Mouse (Mus musculus) natural killer cell, adult 2 months (primary cell): ENCODE measurements around the gene Stk40.
"Not testable (repeated sequence)": the region's sequence is repeated elsewhere in the genome, so short reads cannot be mapped to it uniquely, and the experiment has no call there.

Experiments
- DNase-seq, 2 experiments: peaks; one replicate each; pipeline ENCODE4 v3.0.0; 2022; ENCODE audit warnings: low spot score in 2 of 2

Stk40 gene

DNA sequence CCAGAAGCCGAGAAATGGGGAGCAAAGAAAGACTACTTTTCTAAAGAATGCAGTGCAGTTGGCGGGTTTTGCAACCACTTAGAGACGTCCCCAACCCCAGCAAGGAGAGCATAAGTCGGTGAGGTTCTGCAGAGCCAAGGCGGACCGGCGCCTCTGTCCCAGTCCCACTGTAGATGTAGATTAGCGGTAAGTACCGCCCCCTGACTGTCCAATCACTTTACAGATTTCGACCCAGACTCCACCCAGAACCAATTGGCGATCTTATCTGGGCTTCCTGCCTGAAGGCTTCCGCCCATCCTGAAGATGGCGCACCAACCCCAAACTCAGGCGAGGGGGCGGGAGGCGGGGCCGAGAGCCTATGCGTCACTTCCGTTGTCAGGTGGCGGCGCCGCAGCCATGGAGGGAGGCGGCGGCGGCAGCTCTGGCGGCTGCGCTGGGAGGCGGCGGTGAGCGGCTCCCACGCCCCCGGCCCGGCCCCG lies at the start of gene Stk40:
Gene Stk40 (plus strand): TSS at position 368 of the 479 bp plus-strand sequence.
- DNase-seq = peak; percentile 95 to 97

DNA sequence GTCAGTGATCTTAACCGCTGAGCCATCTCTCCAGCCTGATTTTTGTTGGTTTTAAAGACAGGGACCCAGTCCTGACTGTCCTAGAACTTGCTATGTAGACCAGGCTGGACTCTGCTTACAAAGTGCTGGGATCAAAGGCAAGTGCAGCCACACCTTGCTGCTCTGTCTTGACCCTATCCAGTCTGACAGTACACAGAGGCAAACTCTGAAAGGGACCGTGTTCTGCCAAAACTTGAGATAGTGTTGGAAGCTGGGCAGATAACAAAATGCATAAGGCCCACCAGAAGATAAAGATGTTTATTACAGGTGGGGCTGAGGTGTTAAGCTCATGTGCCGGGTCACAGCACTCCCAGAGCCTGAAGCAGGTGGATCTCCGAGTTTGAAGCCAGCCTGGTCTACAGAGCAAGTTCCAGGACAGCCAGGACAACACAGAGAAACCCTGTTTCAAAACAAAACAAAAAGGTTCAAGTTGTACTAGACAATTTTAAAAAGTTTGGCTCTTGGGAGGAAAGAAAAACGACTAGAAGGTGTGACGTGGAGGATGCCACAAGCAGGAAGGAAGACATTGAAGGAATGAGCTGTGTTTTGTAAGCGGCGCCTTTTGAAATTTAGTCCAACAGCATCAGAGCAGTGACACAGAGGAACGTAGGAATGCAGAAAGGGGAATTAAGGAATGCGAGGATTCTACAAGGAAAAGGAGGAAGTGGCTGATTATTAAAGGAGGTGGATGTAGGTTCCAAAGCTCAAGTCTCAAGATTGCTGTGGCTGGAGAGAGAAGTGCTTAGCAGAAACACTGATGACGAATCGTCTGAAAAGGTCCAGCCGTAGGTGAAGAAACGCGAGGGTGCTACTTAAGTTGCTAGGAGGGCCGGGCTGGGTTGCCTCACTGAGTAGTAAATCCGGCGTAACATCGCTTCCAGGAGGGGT lies 46.3 kb upstream of the Stk40 start:
- DNase-seq = no peak

DNA sequence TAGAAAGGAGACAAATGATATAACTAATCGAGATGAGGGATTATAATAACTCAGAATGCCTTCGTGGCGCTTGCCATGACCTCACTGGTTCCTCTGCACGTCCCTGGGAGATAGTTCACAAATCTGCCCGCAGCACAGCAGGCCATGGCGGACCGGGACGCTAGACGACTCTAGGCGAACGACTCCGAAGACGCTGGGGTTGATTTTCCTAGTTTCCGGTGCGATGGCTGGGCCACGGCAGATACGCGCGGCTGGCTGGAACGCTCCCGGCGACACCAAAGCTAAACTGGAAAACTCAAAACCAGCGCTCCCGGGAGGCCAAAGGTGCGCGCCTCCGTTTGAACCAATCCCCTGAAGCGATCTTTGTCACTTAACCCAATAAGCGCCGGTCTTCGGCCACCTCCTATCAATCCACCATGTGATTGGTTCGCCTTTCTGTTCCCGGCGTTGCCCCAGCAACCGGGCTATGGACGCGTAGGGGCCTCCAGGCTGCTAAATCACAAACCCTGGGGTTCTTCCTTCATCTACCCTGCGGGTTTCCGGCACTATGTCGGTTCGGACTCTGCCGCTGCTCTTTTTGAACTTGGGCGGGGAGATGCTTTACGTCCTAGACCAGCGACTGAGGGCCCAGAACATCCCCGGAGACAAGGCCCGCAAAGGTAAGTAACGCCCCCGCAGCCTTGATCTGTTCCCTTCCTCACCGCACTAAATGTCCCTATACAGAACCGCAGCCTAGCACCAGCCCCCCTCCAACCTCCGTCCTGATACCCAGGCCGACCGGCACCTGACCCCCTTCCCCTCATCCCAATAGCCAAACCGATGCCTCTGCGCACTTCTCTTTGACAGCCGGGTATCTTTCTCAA lies 45.4 kb upstream of the Stk40 start, which contains the start of gene Oscp1:
Gene Oscp1 (plus strand): TSS at position 432 of the 863 bp plus-strand sequence.
- DNase-seq = peak; percentile 86 to 87

DNA sequence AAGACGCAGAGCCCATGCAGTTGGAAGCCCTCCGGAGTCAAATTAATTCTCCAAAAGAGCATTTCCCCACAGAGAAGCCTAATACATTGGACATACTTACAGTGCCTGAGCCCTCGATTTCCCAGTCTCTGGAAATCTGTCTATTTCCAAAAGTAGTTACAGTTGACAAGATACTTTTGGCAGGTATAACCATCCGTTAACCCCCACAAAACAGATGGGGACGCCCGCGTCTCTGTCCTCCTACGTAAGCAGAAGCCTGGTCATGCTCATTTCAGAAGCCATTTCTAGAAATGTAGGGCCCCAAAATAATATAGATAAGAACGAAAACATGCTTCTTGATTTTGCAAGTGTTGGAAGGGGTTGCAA lies 44.8 kb upstream of the Stk40 start:
- no peak for DNase-seq

DNA sequence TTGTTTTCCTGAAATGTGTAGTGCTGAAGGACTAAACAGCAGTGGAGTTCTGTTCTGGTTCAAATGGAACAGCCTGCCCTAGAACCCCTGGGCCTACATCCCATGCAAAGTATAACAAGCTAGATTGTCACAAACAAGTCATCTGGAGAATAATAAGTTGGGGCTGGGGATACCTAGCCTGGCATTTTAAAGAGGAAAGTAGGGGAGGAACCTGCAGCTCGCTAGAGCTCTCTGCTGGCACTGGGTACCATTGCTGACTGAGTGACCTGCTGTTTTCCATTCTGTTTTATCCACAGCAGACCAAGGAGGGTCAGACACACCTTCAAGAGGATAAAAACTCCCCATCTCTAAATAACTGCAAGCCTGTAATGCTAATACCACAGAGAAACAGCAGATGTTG lies 40.9 kb upstream of the Stk40 start:
- DNase-seq = no peak

DNA sequence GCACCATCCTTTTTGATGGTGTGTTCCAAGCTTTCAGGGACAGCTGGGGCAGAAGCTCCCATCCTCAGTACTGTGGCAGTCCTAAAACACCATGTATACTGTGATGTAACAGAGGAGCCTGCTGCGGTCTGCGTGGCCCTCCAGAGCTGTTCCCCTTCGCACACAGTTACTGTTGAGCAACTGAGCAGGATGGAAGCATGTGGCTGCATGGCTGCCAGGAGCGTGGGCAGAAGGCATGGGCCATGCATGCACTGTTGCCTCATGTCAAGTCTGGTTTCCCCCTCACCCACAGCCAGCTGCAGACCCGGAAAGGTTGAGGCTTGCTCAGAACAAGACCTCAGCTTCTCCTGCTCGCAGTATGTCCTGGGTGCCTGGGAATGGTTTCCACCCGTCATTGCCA lies 38.5 kb upstream of the Stk40 start:
- no peak for DNase-seq

DNA sequence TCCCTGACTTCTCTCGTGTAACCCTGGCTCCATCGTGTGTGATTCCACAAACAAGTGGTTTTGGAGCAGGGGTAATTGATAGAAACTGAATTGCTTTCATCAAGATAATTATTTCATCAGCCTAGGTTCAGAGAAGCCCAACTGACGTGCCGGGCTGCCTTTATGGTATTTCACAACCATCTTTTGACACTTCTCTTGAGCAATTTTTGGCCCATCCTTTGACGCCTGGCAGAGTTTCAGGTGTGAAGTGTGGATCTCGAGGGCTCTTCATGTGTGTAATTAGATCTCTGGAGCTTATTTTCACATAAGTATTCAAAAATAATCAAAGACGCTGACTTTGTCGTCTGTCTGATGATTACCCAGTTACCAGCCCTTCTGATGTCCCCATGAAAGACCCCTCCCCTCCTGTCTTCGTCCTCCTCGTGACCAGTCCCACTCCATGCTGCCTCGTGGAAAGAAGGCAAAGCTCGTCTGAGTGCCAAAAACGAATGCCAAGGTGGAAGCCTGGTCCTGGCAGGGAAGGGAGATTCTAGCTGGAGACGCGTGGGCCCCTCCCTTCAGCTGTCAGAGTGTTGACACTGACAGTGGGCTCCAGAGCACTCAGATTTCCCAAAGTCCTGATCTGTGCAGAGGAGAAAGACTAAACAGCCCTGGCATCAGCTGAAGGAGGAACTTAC lies 36.2 kb upstream of the Stk40 start:
- DNase-seq = no peak

DNA sequence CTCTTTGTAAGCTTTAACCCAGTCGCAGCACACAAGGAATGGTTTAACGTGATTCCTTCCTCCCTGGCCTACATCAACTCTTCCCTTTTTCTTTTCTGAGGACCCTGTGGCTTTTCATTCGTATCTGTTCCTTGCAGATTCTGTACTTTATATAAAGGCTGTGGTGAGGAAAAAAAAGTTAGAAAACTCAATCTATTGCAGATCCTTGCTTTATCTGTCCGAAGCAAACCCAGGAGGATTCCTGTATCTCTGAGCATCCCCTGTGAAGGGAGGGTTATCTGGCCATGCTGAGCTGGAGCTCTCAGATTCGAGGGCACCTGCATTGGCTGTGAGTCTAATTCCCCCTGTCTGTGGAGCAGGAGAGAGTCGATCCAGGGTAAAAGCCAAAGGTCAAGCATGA lies 34.9 kb upstream of the Stk40 start:
- DNase-seq = no peak

DNA sequence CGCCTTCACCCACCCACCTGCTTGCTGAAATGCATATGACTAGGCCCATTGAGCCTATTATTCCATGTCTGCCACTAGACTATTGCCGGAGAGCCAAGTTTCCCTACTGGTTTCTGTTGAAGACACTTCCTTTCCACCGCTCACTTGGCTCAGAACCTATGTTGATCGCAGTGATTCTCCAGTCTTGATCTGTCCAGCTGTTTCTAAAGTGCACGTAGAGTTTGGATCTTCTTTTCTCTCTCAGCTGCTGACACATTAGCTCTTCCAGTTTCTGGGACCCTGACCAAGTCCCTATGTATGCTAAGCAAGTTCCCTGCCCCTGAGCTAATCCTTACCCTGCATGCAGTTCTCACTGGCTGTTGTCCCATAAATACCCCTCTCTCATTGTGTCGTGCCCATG lies 25.9 kb upstream of the Stk40 start:
- no peak for DNase-seq

DNA sequence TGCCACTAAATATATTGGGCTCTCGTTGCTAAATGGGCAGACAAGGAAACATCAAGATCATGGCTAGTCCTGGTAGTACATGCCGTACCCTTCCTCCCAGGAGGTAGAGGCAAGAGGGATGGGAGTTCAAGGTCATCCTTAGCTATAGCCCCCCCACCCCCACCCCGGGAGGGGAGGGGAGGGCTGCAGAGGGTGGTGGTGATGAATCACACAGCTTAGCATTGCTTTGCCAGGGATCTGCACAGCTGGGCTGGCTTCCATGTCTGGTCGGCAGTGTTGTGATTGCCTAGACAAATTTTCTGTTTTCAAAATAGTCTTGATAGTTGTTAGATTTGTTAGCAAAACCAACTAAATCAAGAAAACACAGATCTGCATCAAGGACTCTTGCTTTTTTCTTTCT lies 24.5 kb upstream of the Stk40 start:
- DNase-seq = no peak

DNA sequence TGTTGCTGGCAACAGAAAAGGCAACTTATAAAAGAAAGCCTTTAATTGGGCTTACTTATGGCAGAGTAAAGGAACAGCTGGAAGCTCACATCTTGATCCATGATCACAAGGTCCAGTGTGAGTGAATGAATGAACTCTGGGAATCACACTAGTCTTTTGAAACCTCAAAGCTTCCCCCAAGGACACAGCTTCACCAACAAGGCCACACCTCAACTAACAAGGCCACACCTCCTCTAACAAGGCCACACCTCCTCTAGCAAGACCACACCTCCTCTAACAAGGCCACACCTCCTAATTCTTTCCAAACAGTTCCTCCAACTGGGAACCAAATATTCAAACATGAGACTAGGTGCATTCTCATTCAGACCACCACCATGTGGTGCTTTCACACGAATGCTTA lies 22.2 kb upstream of the Stk40 start:
- DNase-seq = no peak

DNA sequence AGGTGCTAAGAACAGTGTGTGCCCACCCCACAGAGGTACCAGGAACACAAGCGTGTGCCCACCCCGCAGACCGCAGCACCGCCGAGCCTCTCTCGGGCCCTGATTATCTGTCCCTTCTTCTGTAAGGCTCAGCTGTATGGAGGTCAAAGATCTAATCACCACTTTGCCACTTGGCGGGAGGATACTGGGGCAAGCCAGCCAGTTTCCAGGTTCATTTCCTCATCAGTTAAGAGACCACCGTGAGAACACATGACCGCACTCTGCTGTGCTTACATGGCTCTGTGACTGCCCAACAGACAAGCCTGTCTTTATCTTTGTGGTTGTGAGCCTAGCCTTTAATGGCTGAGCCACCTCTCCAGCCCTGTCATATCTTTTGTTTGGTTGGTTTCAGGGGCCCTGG lies 20.7 kb upstream of the Stk40 start:
- DNase-seq = no peak

DNA sequence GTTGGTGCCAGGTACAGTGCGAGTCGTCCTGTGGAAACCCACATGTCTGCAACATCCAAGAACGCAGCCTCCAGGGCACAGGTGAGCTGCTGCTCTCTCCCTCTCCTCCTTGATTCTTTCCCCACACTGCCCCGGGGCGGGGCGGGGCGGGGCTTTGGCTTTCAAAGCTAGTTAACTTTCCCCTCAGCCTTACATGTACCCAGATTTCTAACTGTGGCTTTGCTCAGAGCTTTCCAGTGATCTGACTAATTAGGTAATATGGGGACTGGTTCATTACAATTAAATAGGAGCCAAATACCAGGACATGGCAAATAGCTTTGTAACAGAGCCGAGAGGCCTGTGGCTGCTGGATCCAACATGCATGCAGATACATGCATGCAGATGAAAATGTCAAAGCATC lies 19.4 kb upstream of the Stk40 start:
- DNase-seq = no peak

DNA sequence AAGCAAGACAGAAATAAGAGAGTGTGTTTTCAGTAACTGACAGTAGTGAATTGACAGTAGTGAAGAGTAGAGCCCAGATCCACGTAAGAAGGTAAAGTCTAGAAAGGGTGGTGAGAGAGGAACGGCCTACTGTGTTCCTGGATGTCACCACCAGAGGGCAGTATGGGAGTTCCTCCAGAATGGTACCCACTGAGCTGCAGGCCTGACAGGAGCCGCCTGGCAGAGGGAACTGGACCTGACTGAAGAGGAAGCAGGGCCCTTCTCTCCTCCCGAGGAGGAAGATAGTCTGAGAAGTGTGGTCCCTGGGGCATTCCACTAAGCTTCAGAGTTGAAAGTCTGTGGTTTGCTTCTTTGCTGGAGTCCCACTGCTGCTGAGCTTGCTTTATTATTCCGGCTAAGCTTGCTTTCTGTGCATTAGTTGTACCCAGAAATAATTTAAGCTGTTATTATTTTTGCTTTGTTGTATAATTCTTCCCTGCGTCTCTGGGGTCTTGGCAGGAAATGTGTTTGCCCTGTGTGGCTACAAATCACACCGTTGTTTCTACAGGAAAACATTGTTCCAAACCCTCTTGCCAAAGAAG lies 17.7 kb upstream of the Stk40 start:
- DNase-seq = peak; percentile 75 to 85

DNA sequence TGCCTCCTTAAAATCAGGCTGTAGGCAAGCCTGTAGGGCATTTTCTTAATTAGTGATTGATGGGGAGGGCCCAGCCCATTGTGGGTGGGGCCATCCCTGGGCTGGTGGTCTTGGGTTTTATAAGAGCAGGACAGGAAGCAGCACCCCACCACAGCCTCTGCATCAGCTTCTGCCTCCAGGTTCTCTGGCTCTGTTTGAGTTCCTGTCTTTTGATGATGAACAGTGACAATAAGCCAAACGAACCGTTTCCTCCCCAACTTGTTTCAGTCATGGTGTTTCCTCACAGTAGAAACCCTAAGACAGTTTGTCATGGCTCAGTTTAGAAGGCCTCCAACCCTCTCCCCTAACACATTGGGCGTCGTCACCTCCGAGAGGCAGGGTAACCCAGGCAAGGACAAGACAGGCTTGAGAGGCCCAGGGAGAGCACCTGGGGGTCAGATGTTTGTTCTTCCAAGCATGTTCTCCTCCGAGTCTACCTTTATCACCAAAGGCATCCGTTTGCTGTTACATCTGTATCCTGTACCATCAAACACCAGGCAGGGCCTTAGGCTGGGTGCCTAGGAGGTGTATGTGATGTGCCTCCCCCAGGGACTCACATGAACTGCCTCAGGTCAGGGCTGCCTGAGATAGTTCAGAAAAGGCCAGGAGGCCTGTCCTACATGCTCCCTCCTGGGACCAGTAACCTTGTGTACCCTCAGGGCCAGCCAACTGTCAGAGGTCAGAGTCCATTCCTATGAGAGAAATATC lies 13.5 kb upstream of the Stk40 start:
- DNase-seq = no peak

DNA sequence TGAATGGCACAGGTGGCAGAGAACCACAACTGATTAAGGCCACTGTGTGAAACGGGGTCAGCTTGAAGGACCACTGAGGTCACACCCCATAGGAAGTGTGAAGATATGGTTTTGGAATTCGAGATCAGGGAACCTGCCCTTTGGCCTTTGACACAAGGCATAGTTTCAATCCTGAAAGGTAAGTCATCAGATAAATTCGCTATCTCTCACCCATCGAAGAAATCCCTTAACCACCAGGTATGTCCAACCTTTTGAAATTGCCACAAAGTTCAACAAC lies 13.0 kb upstream of the Stk40 start:
- no peak for DNase-seq

DNA sequence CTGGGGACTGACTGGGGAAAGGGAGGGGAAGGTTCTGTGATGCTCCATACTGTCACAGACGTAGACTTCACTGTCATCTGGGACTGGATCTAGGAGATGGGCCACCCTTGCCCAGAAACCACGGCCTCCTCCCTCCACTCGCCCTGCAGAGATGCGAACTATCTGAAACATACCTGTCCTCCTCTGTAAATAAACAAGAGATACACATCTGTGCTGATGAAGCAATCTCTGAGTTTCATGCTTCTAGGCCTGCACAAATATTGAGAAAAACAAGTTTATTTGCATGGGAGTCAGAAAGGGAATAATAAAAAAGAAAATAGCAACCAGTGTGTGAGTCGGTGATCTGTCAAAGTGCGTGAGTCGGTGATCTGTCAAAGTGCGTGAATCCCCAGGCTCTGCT lies 11.9 kb upstream of the Stk40 start:
- DNase-seq = no peak

DNA sequence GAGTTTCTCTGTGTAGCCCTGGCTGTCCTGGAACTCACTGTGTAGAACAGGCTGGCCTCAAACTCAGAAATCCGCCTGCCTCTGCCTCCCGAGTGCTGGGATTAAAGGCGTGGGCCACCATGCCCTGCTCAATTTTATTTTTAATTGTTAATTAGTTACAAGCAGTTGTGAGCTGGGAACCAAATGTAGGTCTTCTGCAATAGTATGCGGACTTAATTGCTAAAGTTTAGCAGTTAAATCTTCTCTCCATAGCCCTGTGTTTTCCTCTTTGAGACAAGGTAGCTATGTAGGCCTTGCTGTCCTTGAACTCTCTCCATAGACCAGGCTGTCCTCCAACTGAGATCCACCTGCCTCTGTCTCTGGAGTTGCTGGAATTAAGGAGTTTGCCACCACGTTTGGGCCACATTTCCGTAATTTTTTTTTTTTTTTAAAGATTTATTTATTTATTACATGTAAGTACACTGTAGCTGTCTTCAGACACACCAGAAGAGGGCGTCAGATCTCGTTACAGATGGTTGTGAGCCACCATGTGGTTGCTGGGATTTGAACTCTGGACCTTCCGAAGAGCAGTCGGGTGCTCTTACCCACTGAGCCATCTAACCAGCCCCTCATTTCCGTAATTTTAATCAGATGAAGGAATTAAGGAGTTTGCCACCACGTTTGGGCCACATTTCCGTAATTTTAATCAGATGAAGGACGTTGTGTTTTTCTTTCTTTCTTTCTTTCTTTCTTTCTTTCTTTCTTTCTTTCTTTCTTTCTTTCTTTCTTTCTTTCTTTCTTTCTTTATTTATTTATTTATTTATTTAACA lies 7.9 kb upstream of the Stk40 start:
- not testable (repeated sequence) for DNase-seq

DNA sequence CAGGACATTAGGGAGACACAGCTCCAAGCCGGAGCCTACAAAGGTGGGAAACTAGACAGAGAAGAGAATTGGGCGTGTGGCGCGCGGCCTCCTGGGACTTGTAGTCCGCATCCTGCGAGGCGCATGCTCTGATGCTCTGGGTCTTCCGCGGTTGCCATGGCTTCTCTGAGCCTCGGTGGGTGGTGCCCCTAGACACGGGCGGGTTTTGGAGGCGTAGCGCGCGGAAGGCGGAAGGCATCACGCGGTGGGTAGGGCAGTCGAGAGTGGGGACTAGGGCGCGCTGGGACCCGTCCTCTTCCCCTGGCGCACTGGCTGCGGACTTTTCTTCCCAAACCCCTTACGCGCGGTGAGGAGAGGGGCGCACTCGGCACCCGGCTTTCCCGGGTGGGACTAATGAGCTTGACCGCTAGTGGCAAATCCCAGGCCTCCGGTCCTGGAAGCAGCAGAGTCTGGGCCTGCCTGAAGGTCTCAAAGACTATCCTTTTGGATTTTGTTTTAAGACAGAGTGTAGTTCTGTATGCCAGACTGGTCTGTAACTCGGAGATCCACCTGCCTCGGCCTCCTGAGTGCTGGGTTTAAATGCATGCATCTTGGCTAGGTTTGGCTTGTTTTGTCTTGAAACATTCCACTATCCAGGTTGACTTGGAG lies 7.2 kb upstream of the Stk40 start, which contains the start of gene Lsm10:
Gene Lsm10 (plus strand): TSS at position 160 of the 648 bp plus-strand sequence.
- peak; percentile 92 to 94 for DNase-seq
